Mouse (Mus musculus) gastrocnemius, postnatal 36 days (tissue): ENCODE measurements around the gene Prn. TPM values are rescaled to one million over a fixed set of nuclear protein-coding genes. Genes with fewer than 3 reads are reported as not detected.

ENCODE experiments used
- DNase-seq, 2 experiments: peaks; one replicate each; pipeline ENCODE4 v3.0.0; 2022
- intact Hi-C: fragments of 180-260 bp; cut with DNase I; formaldehyde crosslinking; loops from one replicate; pipeline ENCODE4 v1.15.1; 2025
- total RNA-seq, 2 experiments: library from RNA; stranded (reverse); gene quantifications; 2 replicates each; pipeline ENCODE4 v1.2.3; 2021

Gene Prn
- total RNA-seq, 2 experiments from 2014 or later: 0.15 to 0.39 TPM

DNA sequence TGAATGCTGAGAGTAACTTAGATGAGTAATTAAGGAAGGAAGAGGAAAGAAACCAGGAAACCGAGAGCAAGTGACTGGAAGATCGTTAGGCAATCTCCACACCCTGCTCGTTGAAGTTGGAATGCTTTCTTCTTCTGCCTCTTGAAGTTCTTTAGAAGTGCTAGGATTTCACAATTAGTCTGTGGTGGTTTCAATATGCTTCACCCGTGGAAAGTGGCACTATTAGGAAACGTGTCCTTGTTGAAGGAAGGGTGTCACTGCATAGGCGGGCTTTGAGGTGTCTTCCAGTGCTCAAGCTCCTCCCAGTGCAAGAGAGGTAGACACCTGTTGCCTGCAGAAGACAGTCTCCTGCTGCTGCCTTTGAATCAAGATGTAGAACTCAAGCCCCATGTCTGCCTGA is 4.0 kb upstream of the Prn start:
- intact Hi-C loops: no loop called here

DNA sequence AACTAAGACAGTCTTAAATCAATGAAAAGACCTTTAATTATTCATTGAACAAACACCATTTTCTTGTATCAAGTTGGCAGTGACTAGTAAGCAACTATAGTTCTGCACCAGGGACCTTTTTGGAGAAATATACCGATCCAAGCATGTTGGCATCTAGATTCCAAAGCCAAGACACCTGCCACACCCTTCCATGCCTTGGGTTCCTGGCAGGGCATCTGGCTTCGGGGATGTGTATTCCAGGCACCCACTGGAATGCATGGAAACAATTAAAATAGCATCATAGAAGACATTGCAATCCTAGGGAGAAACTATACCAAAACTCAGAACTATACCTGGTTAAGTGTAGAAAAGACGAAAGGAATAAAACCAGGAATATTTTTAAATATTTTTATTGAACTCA is 3.5 kb upstream of the Prn start:
- no peak for DNase-seq
- intact Hi-C loops: no loop called here

More for the DNA sequence above, 4.0 kb upstream of the Prn start:
- DNase-seq: no peak

- intact Hi-C loops: no loop called here
- peak in 1 of 2 experiments; percentile 37 for DNase-seq
Observed at GRCm38 (mm10) chr2:131906846-131907245, 2.9 kb upstream of the Prn start.

GRCm38 (mm10) chr2:131907311-131907710 is 2.4 kb upstream of the Prn start:
- DNase-seq: no peak
- intact Hi-C loops: no loop called here

DNA sequence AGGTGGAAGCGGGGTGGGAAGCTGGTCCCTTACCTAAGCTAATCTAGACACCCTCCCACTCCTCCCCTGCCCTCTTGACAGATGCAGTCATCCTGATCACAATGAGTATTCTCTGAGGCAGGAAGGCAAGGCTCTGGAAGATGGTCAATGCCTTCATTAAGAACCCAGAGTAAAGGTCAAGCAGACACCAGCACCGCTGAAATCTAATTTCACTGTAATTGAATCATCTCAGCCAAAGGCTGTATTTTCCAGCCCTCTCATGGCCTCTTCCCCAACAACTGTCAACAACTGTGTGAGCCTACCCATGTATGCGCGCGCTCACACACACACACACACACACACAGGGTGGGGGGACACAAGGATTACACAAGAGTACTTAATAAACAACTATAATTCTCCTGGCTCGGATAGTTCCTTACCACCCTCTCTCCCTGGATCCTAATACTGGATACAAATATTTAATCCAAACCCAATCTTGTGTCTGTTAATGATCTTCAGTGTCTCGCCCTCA is 1.4 kb upstream of the Prn start:
- DNase-seq: peak in 1 of 2 experiments; percentile 11
- intact Hi-C loops: no loop called here

DNA sequence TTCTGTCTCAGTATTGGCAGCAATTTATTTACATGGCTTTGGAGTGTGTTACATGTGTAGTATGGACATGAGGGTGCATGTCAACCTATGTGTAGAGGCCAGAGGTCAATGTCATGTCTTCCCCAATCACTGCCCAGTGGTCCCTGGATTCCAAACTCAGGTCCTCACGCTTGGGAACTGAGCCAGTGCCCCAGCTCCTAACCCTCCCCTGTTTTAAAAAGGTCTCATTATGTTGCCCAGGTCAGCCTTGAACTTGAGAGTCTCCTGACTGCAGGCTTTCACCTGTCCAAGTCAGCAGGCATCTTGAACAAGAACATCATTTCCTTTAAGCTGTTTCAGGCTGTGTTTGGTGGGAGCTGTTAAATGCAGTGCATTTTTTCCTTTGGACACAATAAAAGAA is 851 bp upstream of the Prn start:
- intact Hi-C loops: no loop called here
- no peak for DNase-seq

DNA sequence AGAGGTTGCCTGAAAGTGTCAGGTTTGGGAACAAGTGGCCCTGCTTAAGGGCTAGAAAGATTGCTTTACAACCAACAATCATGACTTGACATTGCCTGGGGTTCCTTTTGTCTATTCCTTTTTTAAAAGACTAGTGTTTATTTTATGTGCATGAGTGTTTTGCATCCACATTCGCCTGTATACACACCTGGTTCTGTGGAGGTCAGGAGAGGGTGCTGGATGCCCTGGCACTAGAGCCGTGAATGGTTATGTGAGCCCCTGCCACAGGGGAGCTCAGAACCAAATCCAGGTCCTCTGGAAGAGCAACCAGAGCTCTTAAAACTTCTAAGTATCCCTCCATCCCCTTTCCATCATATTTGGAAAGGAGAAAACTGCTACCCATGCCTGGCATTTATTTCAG is 1.1 kb downstream of the Prn start:
- DNase-seq: no peak
- intact Hi-C loops: no loop called here

- intact Hi-C loops: no loop called here
Observed at GRCm38 (mm10) chr2:131911341-131911740, 1.6 kb downstream of the Prn start.

DNA sequence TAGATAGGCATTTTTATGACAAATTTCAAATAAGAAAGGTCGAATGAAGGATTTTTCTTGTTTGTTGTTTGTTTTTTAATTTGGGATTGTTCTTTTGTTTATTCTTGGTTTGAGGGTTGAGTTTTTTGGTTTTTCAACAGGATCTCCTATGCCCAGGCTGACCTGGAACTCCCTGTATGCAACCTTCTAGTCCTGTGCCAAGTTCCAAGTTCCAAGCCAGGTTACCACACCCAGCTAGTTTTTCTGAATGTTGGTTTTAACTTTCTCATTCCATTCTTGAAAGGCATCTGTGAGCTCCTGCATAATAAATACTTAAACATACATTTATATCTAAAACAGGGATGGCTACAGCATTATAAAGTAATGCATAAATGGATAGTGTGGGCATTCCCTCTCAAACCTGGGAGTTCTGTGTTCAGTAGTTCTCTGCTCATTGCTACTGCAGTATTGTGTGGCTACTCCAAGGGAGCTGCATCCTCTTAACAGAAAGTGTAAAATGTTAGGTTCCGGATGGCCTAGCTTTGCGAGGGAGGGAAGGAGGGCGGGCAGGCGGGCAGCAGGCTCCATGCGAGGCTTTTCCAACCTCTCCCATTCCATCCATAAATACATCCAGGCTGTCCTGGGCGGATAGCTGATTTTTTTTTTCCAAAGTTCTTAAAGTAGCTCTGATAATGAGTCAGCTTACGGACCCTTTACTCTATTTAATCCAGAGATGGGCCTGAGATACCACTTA is 2.9 kb downstream of the Prn start:
- intact Hi-C loops: no loop called here

More at GRCm38 (mm10) chr2:131911341-131911740, 1.6 kb downstream of the Prn start:
- no peak for DNase-seq

DNA sequence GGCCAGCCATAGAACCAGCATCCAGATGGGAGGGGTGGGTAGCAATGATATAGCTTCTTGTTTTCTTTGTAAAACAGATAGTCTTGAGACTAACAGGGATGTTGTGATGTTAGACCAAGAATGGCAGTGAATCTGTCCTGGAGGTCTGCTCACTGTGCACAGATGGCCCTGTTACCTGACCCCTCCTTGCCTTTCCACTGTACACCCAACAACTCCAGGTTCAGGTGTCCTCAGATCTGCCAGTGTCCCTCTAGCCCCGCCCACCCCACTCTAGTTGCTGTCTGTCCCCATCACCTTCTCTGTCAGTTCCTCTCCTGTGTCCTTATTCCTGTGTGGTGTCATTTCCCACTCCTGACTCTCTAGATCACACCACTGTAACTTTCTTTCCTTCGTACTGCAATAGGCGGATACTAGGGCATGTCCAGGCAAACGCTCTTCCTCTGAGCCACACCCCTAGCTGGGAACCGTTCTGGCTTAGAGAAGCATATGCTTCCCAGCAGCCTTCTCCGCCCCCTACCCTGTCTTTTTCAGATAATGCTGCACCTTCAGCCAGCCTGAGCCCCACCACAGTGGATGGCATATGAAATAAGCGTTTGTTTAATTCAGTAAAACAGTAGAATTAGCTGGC is 22.6 kb downstream of the Prn start:
- intact Hi-C loops: no loop called here
- DNase-seq: no peak

More for the DNA sequence above, 2.9 kb downstream of the Prn start:
- DNase-seq: no peak

GRCm38 (mm10) chr2:131933013-131933412 is 23.3 kb downstream of the Prn start:
- intact Hi-C loops: no loop called here

GRCm38 (mm10) chr2:131933598-131933997 is 23.8 kb downstream of the Prn start:
- no peak for DNase-seq
- intact Hi-C loops: no loop called here

More at GRCm38 (mm10) chr2:131933013-131933412, 23.3 kb downstream of the Prn start:
- no peak for DNase-seq

DNA sequence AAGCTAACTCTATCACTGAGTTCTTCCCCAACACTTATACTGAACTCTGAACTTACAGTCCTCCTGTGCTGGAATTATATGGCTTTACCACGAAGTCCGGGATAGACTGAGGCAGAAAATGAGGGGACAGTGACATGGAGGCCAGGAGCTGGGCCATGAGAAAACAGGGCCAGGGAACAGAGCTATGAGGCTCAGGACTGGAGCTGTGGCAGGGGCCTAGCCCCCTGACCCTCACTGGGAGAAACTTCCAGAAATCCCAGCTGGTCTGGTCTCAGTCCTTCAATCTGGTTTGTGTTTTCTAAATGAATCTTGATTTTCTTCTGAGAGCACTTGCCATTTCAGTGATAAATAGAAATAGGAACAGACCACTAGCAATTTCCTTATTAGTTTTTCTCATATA is 24.5 kb downstream of the Prn start:
- no peak for DNase-seq
- intact Hi-C loops: no loop called here

DNA sequence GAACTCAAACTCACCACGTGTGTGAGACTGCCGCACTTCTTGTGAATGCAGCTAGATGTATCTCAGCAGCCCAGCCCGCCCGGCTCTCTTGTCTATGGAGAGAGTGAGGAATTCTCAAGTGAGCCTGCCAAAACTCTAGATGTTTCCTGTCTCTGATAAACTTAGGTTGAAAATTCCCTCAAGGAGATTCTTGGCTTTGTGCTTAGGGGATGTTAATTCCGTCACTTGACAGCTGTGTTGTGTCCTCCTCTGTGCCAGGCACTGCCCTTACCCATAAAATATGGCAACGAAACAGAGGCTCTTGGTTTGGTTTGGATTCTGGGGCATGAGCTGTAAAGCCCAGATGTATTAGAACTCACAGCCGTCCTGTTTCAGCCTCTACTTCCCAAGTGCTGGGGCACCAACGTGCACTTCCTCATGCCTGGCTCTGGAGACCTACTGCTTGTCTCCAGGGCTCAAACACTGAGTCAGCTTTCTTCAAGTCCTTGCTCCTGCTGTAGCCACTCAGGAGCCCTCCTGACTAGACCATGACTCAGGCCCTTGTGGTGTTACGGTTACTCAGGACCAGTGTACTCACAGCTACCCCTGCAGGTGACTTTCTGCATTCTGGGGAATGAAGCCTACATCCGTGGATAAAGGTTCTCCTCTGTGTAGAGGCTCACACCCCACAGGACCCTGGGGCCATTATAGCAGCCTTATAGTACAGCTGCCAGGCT is 25.8 kb downstream of the Prn start:
- intact Hi-C loops: no loop called here
- no peak for DNase-seq

GRCm38 (mm10) chr2:131936410-131936809 is 26.7 kb downstream of the Prn start:
- intact Hi-C loops: no loop called here
- no peak for DNase-seq

- intact Hi-C loops: loop anchor here (1.0 to 10.0 kb wide), 2 partner anchors 112 to 395 kb away; no protein-coding TSS in a partner anchor
- DNase-seq: peak; percentile 34 to 58
Observed at GRCm38 (mm10) chr2:131939404-131940111, 29.8 kb downstream of the Prn start.

DNA sequence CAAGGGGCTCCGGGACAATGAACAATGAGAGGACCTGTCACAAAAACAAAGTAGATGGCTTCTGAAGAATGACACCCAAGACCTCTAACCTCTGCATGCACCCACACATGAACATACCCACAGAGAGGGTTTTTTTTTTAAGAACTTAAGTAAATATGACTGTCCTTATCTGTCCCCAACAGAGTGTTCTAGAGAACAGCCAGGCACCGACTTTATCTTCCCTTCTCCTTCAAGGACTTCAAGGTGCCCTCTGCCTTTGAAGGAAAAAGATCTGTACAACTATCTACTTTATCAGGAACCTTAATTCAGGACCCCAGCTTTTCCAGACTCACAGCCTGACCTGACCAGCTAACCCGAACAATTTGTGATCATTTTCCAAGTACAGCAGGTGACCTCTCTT is 30.7 kb downstream of the Prn start:
- no peak for DNase-seq
- intact Hi-C loops: loop anchor here (10.0 kb wide), 1 partner anchor 396 kb away; no protein-coding TSS in a partner anchor

DNA sequence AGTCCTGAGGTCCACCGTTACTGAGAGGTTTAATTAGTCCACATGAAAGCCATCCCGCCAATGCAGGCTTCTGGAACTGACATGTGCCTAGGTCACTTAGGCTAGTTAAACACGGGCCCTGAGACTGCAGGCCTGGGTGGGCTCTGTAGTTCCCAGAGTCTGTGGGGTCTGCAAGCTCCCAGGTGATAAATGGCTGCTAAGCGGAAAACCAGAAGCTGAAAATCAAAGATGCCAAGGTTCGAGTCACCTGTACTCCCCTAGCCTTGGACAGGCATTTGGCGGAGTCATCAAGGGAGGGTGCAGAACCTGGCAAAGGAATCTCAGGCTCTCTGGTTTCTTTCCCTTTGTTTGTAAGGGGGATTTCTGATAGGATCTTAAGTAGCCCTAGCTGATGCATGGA is 31.7 kb downstream of the Prn start:
- DNase-seq: no peak
- intact Hi-C loops: loop anchor here (10.0 kb wide), 1 partner anchor 397 kb away; no protein-coding TSS in a partner anchor

DNA sequence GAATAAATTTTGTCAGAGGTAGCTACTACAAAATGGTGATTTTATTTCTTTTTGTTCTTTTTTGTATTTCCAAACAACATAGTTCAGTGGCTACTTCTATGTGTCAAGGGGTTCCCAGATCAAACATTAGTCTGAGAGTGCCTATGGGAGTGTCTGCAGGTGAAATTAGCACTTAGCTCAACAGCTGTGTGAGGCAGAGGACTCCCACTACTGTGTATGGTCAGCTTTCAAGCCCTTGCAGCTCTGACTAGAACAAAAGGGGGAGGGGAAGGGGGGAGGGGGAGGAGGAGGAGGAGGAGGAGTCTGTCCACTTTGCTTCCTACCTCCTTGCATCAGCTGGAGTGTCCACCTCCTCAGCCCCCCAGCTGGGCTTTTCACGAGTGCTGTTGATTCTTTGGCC is 34.6 kb downstream of the Prn start:
- no peak for DNase-seq
- intact Hi-C loops: loop anchor here (10.0 kb wide), 1 partner anchor 400 kb away; no protein-coding TSS in a partner anchor

DNA sequence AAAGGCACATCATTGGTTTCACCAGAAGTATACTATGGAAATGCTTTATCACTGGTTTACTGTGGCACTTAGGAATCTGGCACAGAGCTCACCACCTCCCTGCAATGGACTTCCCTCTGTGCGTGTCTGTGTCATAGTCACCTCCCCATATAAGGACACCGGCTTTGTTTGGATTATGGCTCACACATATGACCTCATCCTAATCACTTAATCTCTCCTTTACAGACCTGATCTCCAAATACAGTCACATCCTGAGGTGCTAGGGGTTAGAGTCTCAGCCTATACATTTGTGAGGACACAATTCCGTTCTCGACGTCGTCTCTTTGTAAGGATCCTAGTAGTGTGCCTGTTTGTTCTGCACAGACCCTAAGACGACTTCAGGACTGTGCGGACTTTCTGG is 35.5 kb downstream of the Prn start:
- intact Hi-C loops: loop anchor here (10.0 kb wide), 1 partner anchor 400 kb away; no protein-coding TSS in a partner anchor
- no peak for DNase-seq
